Mouse (Mus musculus): ENCODE data around the gene Camk2g. TPM values are rescaled to one million over a fixed set of nuclear protein-coding genes. Genes with fewer than 3 reads are reported as not detected.

Camk2g gene
- polyA plus RNA-seq, 1 experiment = 16.4 TPM

DNA sequence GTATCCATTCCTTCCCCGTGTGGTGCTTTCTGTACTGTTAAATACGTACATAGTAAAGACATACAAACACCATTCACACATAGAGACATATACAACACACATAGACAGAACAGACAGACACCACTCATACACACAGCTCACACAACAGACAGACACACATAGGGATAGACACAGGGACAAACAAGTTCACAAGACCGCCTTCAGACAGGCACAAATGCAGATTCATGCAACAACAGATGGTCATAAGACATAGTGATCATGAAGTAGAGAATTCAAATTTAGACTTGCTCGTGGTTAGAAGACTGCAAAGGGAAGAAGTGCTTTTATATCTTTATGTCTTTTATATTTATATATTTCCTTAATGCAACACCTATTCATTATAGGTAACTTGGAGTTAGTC is 39.6 kb upstream of the Camk2g start:
- H3K27ac ChIP-seq (ENCODE audit: control insufficient read depth, insufficient read depth, low read depth, low read length) = no peak overlapping the region
- H3K4me1 ChIP-seq (ENCODE audit: control insufficient read depth, insufficient read depth, low read length) = peaks cover 5% of the 10 kb centered on the region
- H3K36me3 ChIP-seq (ENCODE audit: control insufficient read depth, insufficient read depth, low read length) = no peaks in the 10 kb centered on the region
- H3K27me3 ChIP-seq (ENCODE audit: control insufficient read depth, insufficient read depth, low read length) = no peaks in the 10 kb centered on the region
- TF ChIP-seq CTCF (IDR thresholded peaks at IDR 0.05; ENCODE audit: control insufficient read depth, insufficient read depth, insufficient replicate concordance, low read depth, low read length) (no peak), POLR2A (IDR thresholded peaks at IDR 0.05; ENCODE audit: control insufficient read depth, low read depth, low read length) (no peak)
- no peak overlapping the region for H3K4me3 ChIP-seq (ENCODE audit: control insufficient read depth, low read depth, low read length)

DNA sequence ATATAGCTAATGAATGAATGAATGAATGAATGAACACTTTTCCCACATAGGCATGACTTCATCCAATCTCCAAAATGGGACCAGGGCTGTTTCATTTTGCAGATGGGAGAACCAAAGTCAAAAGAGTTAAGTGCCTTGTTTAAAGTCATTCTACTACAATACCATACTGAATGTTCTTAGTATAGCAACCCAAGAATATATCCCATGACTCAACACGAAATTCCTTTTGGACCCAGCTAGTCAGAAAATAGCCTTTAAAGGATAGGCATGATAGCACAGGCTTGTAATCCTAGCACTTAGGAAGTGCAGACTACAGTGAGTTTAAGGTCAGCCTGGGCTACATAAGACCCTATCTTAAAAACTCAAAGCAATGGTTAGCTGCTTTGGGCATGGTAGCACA is 38.0 kb upstream of the Camk2g start:
- no peak overlapping the region for H3K4me3 ChIP-seq (ENCODE audit: control insufficient read depth, low read depth, low read length)
- no peak overlapping the region for H3K27ac ChIP-seq (ENCODE audit: control insufficient read depth, insufficient read depth, low read depth, low read length)
- no peaks in the 10 kb centered on the region for H3K36me3 ChIP-seq (ENCODE audit: control insufficient read depth, insufficient read depth, low read length)
- H3K4me1 ChIP-seq (ENCODE audit: control insufficient read depth, insufficient read depth, low read length) = peaks cover 4% of the 10 kb centered on the region
- TF ChIP-seq POLR2A (IDR thresholded peaks at IDR 0.05; ENCODE audit: control insufficient read depth, low read depth, low read length) (no peak), CTCF (IDR thresholded peaks at IDR 0.05; ENCODE audit: control insufficient read depth, insufficient read depth, insufficient replicate concordance, low read depth, low read length) (no peak)
- H3K27me3 ChIP-seq (ENCODE audit: control insufficient read depth, insufficient read depth, low read length) = no peaks in the 10 kb centered on the region

- no peaks in the 10 kb centered on the region for H3K27me3 ChIP-seq (ENCODE audit: control insufficient read depth, insufficient read depth, low read length)
- no peaks in the 10 kb centered on the region for H3K36me3 ChIP-seq (ENCODE audit: control insufficient read depth, insufficient read depth, low read length)
- H3K4me3 ChIP-seq (ENCODE audit: control insufficient read depth, low read depth, low read length) = no peak overlapping the region
- H3K4me1 ChIP-seq (ENCODE audit: control insufficient read depth, insufficient read depth, low read length) = no peaks in the 10 kb centered on the region; the same call in 1 of the 2 replicates
- H3K27ac ChIP-seq (ENCODE audit: control insufficient read depth, insufficient read depth, low read depth, low read length) = no peak overlapping the region
- TF ChIP-seq POLR2A (IDR thresholded peaks at IDR 0.05; ENCODE audit: control insufficient read depth, low read depth, low read length) (no peak), CTCF (IDR thresholded peaks at IDR 0.05; ENCODE audit: control insufficient read depth, insufficient read depth, insufficient replicate concordance, low read depth, low read length) (no peak)
These were observed 37.4 kb upstream of the Camk2g start for GRCm38 (mm10) chr14:20831141-20831910.

GRCm38 (mm10) chr14:20829523-20830366 is 35.9 kb upstream of the Camk2g start:
- H3K27me3 ChIP-seq (ENCODE audit: control insufficient read depth, insufficient read depth, low read length) = no peaks in the 10 kb centered on the region
- no peaks in the 10 kb centered on the region for H3K36me3 ChIP-seq (ENCODE audit: control insufficient read depth, insufficient read depth, low read length)
- no peak overlapping the region for H3K4me3 ChIP-seq (ENCODE audit: control insufficient read depth, low read depth, low read length)
- H3K4me1 ChIP-seq (ENCODE audit: control insufficient read depth, insufficient read depth, low read length) = no peaks in the 10 kb centered on the region
- no peak for TF ChIP-seq CTCF (IDR thresholded peaks at IDR 0.05; ENCODE audit: control insufficient read depth, insufficient read depth, insufficient replicate concordance, low read depth, low read length)
- no peak for TF ChIP-seq POLR2A (IDR thresholded peaks at IDR 0.05; ENCODE audit: control insufficient read depth, low read depth, low read length)
- H3K27ac ChIP-seq (ENCODE audit: control insufficient read depth, insufficient read depth, low read depth, low read length) = no peak overlapping the region

DNA sequence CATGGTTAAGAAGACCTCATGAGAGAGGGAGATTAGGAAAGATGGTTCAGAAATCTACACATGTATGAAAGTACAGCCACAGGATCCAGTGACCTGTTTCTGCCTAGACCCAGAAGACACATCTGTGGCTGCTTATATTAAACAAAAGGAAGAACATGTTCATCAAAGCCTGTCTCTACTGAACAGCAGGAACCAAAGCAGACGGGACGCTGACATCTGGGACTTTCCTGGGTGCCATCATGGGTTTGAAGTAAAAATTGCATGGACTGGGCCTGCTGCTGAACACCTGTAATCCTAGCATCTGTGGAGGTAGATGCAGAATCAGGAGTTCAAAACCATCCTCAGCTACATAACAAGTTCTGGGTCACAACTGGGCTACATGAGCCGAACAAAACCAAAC is 34.6 kb upstream of the Camk2g start:
- H3K36me3 ChIP-seq (ENCODE audit: control insufficient read depth, insufficient read depth, low read length) = no peaks in the 10 kb centered on the region
- no peaks in the 10 kb centered on the region for H3K27me3 ChIP-seq (ENCODE audit: control insufficient read depth, insufficient read depth, low read length)
- no peaks in the 10 kb centered on the region for H3K4me1 ChIP-seq (ENCODE audit: control insufficient read depth, insufficient read depth, low read length)
- no peak for TF ChIP-seq CTCF (IDR thresholded peaks at IDR 0.05; ENCODE audit: control insufficient read depth, insufficient read depth, insufficient replicate concordance, low read depth, low read length)
- no peak for TF ChIP-seq POLR2A (IDR thresholded peaks at IDR 0.05; ENCODE audit: control insufficient read depth, low read depth, low read length)
- no peak overlapping the region for H3K4me3 ChIP-seq (ENCODE audit: control insufficient read depth, low read depth, low read length)
- H3K27ac ChIP-seq (ENCODE audit: control insufficient read depth, insufficient read depth, low read depth, low read length) = no peak overlapping the region

GRCm38 (mm10) chr14:20827491-20827890 is 33.6 kb upstream of the Camk2g start:
- TF ChIP-seq POLR2A (IDR thresholded peaks at IDR 0.05; ENCODE audit: control insufficient read depth, low read depth, low read length) = no peak
- Histone ChIP-seq H3K4me1 (ENCODE audit: control insufficient read depth, insufficient read depth, low read length) (no peaks in the 10 kb centered on the region), H3K27me3 (ENCODE audit: control insufficient read depth, insufficient read depth, low read length) (no peaks in the 10 kb centered on the region)

DNA sequence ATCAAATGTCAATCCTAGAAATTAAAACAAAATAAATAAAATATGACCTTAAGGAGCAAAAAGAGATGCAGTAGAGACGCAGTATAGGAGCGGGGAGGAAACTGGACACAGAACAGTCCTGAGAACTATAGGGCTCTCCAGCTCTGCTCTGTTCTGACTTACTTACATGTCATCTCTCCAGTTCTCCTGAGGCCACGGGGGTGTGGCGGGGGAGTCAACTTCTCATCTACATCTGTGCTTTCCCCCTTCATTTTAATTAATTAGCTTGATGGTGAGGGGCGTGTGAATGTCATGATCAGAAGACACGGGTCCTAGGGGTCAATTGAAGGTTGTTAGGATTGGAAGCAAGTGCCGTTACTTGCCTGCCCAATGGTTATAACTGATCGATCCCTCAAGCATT is 33.2 kb upstream of the Camk2g start:
- H3K27ac ChIP-seq (ENCODE audit: control insufficient read depth, insufficient read depth, low read depth, low read length) = no peak overlapping the region
- TF ChIP-seq POLR2A (IDR thresholded peaks at IDR 0.05; ENCODE audit: control insufficient read depth, low read depth, low read length) (no peak), CTCF (IDR thresholded peaks at IDR 0.05; ENCODE audit: control insufficient read depth, insufficient read depth, insufficient replicate concordance, low read depth, low read length) (no peak)
- no peaks in the 10 kb centered on the region for H3K36me3 ChIP-seq (ENCODE audit: control insufficient read depth, insufficient read depth, low read length)
- no peaks in the 10 kb centered on the region for H3K4me1 ChIP-seq (ENCODE audit: control insufficient read depth, insufficient read depth, low read length)
- no peak overlapping the region for H3K4me3 ChIP-seq (ENCODE audit: control insufficient read depth, low read depth, low read length)
- H3K27me3 ChIP-seq (ENCODE audit: control insufficient read depth, insufficient read depth, low read length) = no peaks in the 10 kb centered on the region

More at GRCm38 (mm10) chr14:20827491-20827890, 33.6 kb upstream of the Camk2g start:
- no peak overlapping the region for H3K4me3 ChIP-seq (ENCODE audit: control insufficient read depth, low read depth, low read length)
- H3K36me3 ChIP-seq (ENCODE audit: control insufficient read depth, insufficient read depth, low read length) = no peaks in the 10 kb centered on the region
- no peak overlapping the region for H3K27ac ChIP-seq (ENCODE audit: control insufficient read depth, insufficient read depth, low read depth, low read length)
